Mouse (Mus musculus) G1E (cell line): ENCODE measurements around the gene Tlr12. TPM values are rescaled to one million over a fixed set of nuclear protein-coding genes. Genes with fewer than 3 reads are reported as not detected.

Source experiments
- ATAC-seq: 2 replicates; pipeline ENCODE4 v1.8.0; 2016; ENCODE audit warnings: mild to moderate bottlenecking; ENCODE audit not compliant: insufficient number of reproducible peaks, poor library complexity, low FRiP score, severe bottlenecking; ENCODE audit errors: extremely low read depth
- DNase-seq: peaks from one replicate; pipeline ENCODE4 v3.0.0; 2012; ENCODE audit warnings: low spot score
- H3K27me3 ChIP-seq: 2 replicates; pipeline ENCODE4 v1.6.1; 2012; ENCODE audit warnings: mild to moderate bottlenecking, low read length, inconsistent platforms; ENCODE audit not compliant: insufficient read depth
- H3K36me3 ChIP-seq: replicated peaks from 2 replicates; pipeline ENCODE3; 2012; ENCODE audit warnings: mild to moderate bottlenecking, inconsistent platforms
- H3K4me1 ChIP-seq: 2 replicates; pipeline ENCODE4 v1.6.1; 2012; ENCODE audit warnings: low read depth, low read length, inconsistent platforms, mixed read lengths; ENCODE audit not compliant: insufficient read depth
- H3K4me3 ChIP-seq: 2 replicates; pipeline ENCODE4 v1.5.1; 2012; ENCODE audit warnings: low read depth, mild to moderate bottlenecking, inconsistent platforms, low read length, moderate library complexity, mixed read lengths
- H3K9me3 ChIP-seq: replicated peaks from 2 replicates; pipeline ENCODE4 v1.6.1; 2012; ENCODE audit warnings: inconsistent platforms
- CTCF ChIP-seq: IDR thresholded peaks from 2 replicates; pipeline ENCODE4 v1.5.1; 2012; ENCODE audit warnings: low read depth, low read length, inconsistent platforms, mixed read lengths
- GATA1 ChIP-seq: IDR thresholded peaks from 2 replicates; pipeline ENCODE4 v1.6.1; 2012; ENCODE audit warnings: borderline replicate concordance, low read length, inconsistent platforms, mixed read lengths
- GATA2 ChIP-seq: IDR thresholded peaks from 2 replicates; pipeline ENCODE4 v1.6.1; 2012; ENCODE audit warnings: low read depth, low read length, inconsistent platforms, borderline replicate concordance
- POLR2AphosphoS5 ChIP-seq: IDR thresholded peaks from 2 replicates; pipeline ENCODE4 v1.6.1; 2012; ENCODE audit warnings: low read depth, low read length, inconsistent platforms; ENCODE audit not compliant: insufficient replicate concordance
- TAL1 ChIP-seq: conservative IDR thresholded peaks from 2 replicates; pipeline ENCODE4 v1.6.1; 2012; ENCODE audit warnings: low read depth, low read length, inconsistent platforms, mixed read lengths
- polyA plus RNA-seq: library from polyadenylated mRNA; stranded (reverse); fragments of >175 nt; gene quantifications from 2 replicates; pipeline ENCODE4 v1.2.3, GENCODE M21; 2012
- total RNA-seq, 2 experiments: library from RNA; stranded (forward) in 1 of 2; stranded (reverse) in 1 of 2; fragments of 200-1000 nt in 1 of 2; fragments of >200 nt in 1 of 2; fragmentation: Nextera tagmentation in 1 of 2; gene quantifications; 2 replicates each; pipeline ENCODE4 v1.2.3; 2014 to 2017

Tlr12 gene
- total and polyA plus RNA-seq, 3 experiments: not detected

- Histone ChIP-seq H3K27me3 (no peaks in the 10 kb centered on the region), H3K36me3 (no peaks in the 10 kb centered on the region), H3K9me3 (peaks cover 10% of the 10 kb centered on the region), H3K4me1 (no peaks in the 10 kb centered on the region), H3K4me3 (no peak within 1 kb of the TSS; the same call in 1 of the 2 replicates)
- ATAC-seq (no peak), DNase-seq (no peak)
- no peak for TF ChIP-seq CTCF
- no peak for TF ChIP-seq POLR2AphosphoS5
- no peak for TF ChIP-seq GATA2
- TF ChIP-seq GATA1: no peak
- TF ChIP-seq TAL1: no peak
These were observed 36.3 kb upstream of the Tlr12 start, which contains the start of gene Phc2 for GRCm38 (mm10) chr4:128654505-128655381. TSS of gene Phc2 (plus strand) at chr4:128654702.

DNA sequence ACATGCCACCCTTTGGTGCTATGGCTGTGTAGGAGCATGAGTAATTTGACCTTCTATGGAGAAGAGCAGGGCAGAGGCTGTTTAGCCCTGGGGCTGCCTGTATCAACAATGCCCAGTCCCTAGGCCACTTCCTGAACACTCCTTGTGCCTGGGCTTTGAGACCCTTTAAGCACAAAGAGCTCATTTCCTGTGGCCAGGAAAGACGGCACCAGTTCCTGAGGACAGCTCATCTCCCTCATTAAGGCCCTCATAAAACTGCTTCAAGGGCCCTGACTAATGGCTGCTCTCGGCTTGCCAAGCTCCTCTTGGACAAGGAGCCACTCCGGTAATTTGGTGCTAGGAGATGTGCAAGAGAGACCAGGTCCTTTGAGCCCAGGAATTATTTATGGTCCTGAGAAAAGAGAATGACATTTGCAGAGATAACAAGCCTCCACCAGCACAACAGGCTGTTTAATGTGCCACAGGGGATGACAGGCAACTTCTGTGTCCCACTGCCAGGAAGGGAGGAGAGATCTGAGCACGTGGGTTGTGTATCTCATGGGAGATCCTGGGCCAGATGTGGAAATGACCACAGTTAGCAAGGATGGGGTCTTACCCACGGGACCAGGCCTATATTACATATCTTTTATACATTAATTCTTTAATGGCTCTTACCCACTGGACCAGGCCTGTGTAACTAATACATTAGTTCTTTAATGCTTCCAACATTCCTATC is 34.3 kb upstream of the Tlr12 start:
- TF ChIP-seq GATA2 (no peak), POLR2AphosphoS5 (no peak), TAL1 (no peak), CTCF (no peak), GATA1 (no peak)
- Histone ChIP-seq H3K27me3 (no peaks in the 10 kb centered on the region), H3K4me3 (no peak overlapping the region), H3K9me3 (peaks cover 10% of the 10 kb centered on the region), H3K36me3 (no peaks in the 10 kb centered on the region), H3K4me1 (no peaks in the 10 kb centered on the region)
- no peak for ATAC-seq
- no peak for DNase-seq

- Histone ChIP-seq H3K4me1 (no peaks in the 10 kb centered on the region), H3K36me3 (no peaks in the 10 kb centered on the region), H3K9me3 (peaks cover 10% of the 10 kb centered on the region), H3K4me3 (no peak overlapping the region), H3K27me3 (no peaks in the 10 kb centered on the region)
- TF ChIP-seq CTCF (no peak), POLR2AphosphoS5 (no peak), GATA1 (no peak), GATA2 (no peak), TAL1 (no peak)
- no peak for ATAC-seq
- DNase-seq: no peak
These were observed 33.1 kb upstream of the Tlr12 start for GRCm38 (mm10) chr4:128651530-128651929.

- Histone ChIP-seq H3K4me1 (no peaks in the 10 kb centered on the region), H3K27me3 (no peaks in the 10 kb centered on the region), H3K36me3 (no peaks in the 10 kb centered on the region), H3K9me3 (no peaks in the 10 kb centered on the region), H3K4me3 (no peak overlapping the region)
- DNase-seq: no peak
- no peak for TF ChIP-seq GATA1
- no peak for TF ChIP-seq TAL1
- TF ChIP-seq POLR2AphosphoS5: no peak
- no peak for TF ChIP-seq GATA2
- TF ChIP-seq CTCF: no peak
- no peak for ATAC-seq
These were observed 30.3 kb upstream of the Tlr12 start for GRCm38 (mm10) chr4:128648567-128649255.

DNA sequence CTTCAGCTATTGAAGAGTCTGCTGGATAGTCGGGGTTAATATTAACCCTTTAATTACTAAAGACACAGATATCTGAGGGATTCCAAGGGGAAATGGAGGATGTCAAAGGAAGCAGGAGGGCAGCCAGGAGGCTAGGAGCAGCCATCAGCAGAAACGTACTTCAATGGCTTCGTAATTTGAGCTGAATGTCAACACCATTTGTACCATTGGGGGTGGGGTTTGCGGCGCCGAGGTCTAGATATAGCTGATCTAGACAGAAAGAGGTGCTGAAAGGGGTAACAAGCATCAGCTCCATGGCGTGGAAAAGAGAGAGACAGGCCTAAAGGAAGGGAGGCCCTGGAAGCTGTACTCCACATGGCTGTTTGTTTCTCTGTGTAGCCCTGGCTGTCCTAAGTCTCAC is 28.3 kb upstream of the Tlr12 start:
- no peaks in the 10 kb centered on the region for H3K27me3 ChIP-seq
- ATAC-seq: no peak
- H3K4me1 ChIP-seq: no peaks in the 10 kb centered on the region
- H3K4me3 ChIP-seq: no peak overlapping the region
- no peaks in the 10 kb centered on the region for H3K36me3 ChIP-seq
- no peaks in the 10 kb centered on the region for H3K9me3 ChIP-seq
- no peak for DNase-seq
- TF ChIP-seq POLR2AphosphoS5 (no peak), TAL1 (no peak), CTCF (no peak), GATA2 (no peak), GATA1 (no peak)

DNA sequence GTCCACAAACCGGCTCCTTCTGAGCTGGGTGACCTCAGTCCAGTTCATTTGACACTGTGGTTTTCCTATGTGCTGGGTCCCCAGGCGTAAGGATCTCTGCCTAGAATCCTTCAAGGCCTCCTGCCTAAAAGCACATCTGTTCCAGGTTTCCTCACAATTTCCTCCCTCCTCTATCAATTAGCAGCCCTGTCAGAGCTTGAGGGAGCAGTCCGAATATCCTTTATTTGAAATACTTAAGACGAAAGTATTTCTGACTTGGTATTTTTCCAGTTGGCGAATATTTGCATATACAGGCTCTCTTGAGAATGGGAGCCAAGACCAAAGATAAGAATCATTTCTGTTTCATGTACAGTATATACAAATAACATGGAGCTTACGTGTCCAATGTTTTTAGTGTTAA is 27.5 kb upstream of the Tlr12 start:
- TF ChIP-seq CTCF: no peak
- no peak for TF ChIP-seq GATA1
- TF ChIP-seq GATA2: no peak
- no peak for TF ChIP-seq POLR2AphosphoS5
- no peak for TF ChIP-seq TAL1
- no peak for DNase-seq
- ATAC-seq: no peak
- Histone ChIP-seq H3K9me3 (no peaks in the 10 kb centered on the region), H3K27me3 (no peaks in the 10 kb centered on the region), H3K36me3 (no peaks in the 10 kb centered on the region), H3K4me3 (no peak overlapping the region), H3K4me1 (no peaks in the 10 kb centered on the region)
